Mouse (Mus musculus): ENCODE measurements at regions not wholly inside any gene's neighbourhood (a gene's known extent, or its start where the extent isn't known, plus 50 kb on each side); places are given as distances from the start of the nearest gene placed in this dataset.

- H3K4me2 ChIP-seq = no peak overlapping the region
- no peak overlapping the region for H3K4me3 ChIP-seq (replicated peaks)
- no peak for ATAC-seq (ENCODE audit: insufficient number of reproducible peaks, insufficient read depth, low FRiP score, low TSS enrichment, low read depth)
- H3K4me1 ChIP-seq (replicated peaks) = peaks cover 6% of the 10 kb centered on the region
- no peaks in the 10 kb centered on the region for H3K27me3 ChIP-seq
- no peaks in the 10 kb centered on the region for H3K36me3 ChIP-seq
- no peaks in the 10 kb centered on the region for H3K9me3 ChIP-seq
- 78% methylated on average over 2 of the region's 2 CpGs for WGBS
- H3K27ac ChIP-seq = no peak overlapping the region
- no peak overlapping the region for H3K9ac ChIP-seq (replicated peaks)
Measured at GRCm38 (mm10) chr8:128238948-128239347, 119.5 kb upstream of the Nrp1 start.

- Histone ChIP-seq H3K36me3 (no peaks in the 10 kb centered on the region), H3K4me1 (replicated peaks) (peaks cover 4% of the 10 kb centered on the region), H3K9me3 (no peaks in the 10 kb centered on the region), H3K4me3 (replicated peaks) (no peak overlapping the region), H3K9ac (replicated peaks) (no peak overlapping the region), H3K4me2 (no peak overlapping the region), H3K27ac (no peak overlapping the region), H3K27me3 (no peaks in the 10 kb centered on the region)
- no peak for ATAC-seq (ENCODE audit: insufficient number of reproducible peaks, insufficient read depth, low FRiP score, low TSS enrichment, low read depth)
- WGBS = 75% methylated on average over 1 of the region's 1 CpGs
Measured at GRCm38 (mm10) chr8:128239783-128240182, 118.6 kb upstream of the Nrp1 start.

GRCm38 (mm10) chr8:128241200-128241599, 117.2 kb upstream of the Nrp1 start:
- ATAC-seq (ENCODE audit: insufficient number of reproducible peaks, insufficient read depth, low FRiP score, low TSS enrichment, low read depth) = no peak
- no peak overlapping the region for H3K4me2 ChIP-seq
- no peak overlapping the region for H3K27ac ChIP-seq
- no peaks in the 10 kb centered on the region for H3K27me3 ChIP-seq
- no peak overlapping the region for H3K4me3 ChIP-seq (replicated peaks)
- no peak overlapping the region for H3K9ac ChIP-seq (replicated peaks)
- H3K36me3 ChIP-seq = no peaks in the 10 kb centered on the region
- 90% methylated on average over 1 of the region's 1 CpGs for WGBS
- H3K4me1 ChIP-seq (replicated peaks) = no peaks in the 10 kb centered on the region
- H3K9me3 ChIP-seq = no peaks in the 10 kb centered on the region

- Histone ChIP-seq H3K4me1 (replicated peaks) (no peaks in the 10 kb centered on the region), H3K4me2 (no peak overlapping the region), H3K9me3 (no peaks in the 10 kb centered on the region), H3K27ac (no peak overlapping the region), H3K9ac (replicated peaks) (no peak overlapping the region), H3K36me3 (no peaks in the 10 kb centered on the region), H3K4me3 (replicated peaks) (no peak overlapping the region), H3K27me3 (no peaks in the 10 kb centered on the region)
- no peak for ATAC-seq (ENCODE audit: insufficient number of reproducible peaks, insufficient read depth, low FRiP score, low TSS enrichment, low read depth)
- WGBS = 96% methylated on average over 3 of the region's 3 CpGs
Measured at GRCm38 (mm10) chr8:128242465-128243251, 115.7 kb upstream of the Nrp1 start.

- no peak overlapping the region for H3K4me3 ChIP-seq (replicated peaks)
Measured at GRCm38 (mm10) chr8:128251723-128252122, 106.7 kb upstream of the Nrp1 start.

GRCm38 (mm10) chr8:128260836-128261235, 97.6 kb upstream of the Nrp1 start:
- WGBS = 94% methylated on average over 3 of the region's 3 CpGs
- no peak for ATAC-seq (ENCODE audit: insufficient number of reproducible peaks, insufficient read depth, low FRiP score, low TSS enrichment, low read depth)
- Histone ChIP-seq H3K36me3 (no peaks in the 10 kb centered on the region), H3K4me1 (replicated peaks) (peaks cover 22% of the 10 kb centered on the region), H3K4me3 (replicated peaks) (no peak overlapping the region), H3K9me3 (no peaks in the 10 kb centered on the region), H3K9ac (replicated peaks) (no peak overlapping the region), H3K27ac (no peak overlapping the region), H3K27me3 (no peaks in the 10 kb centered on the region), H3K4me2 (no peak overlapping the region)

More at GRCm38 (mm10) chr8:128251723-128252122, 106.7 kb upstream of the Nrp1 start:
- no peak for ATAC-seq (ENCODE audit: insufficient number of reproducible peaks, insufficient read depth, low FRiP score, low TSS enrichment, low read depth)
- H3K4me2 ChIP-seq = no peak overlapping the region
- no peaks in the 10 kb centered on the region for H3K36me3 ChIP-seq
- no peaks in the 10 kb centered on the region for H3K4me1 ChIP-seq (replicated peaks)
- H3K9ac ChIP-seq (replicated peaks) = no peak overlapping the region
- H3K9me3 ChIP-seq = no peaks in the 10 kb centered on the region
- H3K27ac ChIP-seq = no peak overlapping the region
- 47% methylated on average over 2 of the region's 2 CpGs for WGBS
- 0 out of 2 replicates have a peak, but pooled peaks cover 6% of the 10 kb centered on the region for H3K27me3 ChIP-seq

GRCm38 (mm10) chr8:128261367-128261766, 97.0 kb upstream of the Nrp1 start:
- Histone ChIP-seq H3K4me3 (replicated peaks) (no peak overlapping the region), H3K9ac (replicated peaks) (no peak overlapping the region), H3K36me3 (no peaks in the 10 kb centered on the region), H3K27ac (no peak overlapping the region), H3K9me3 (no peaks in the 10 kb centered on the region), H3K4me1 (replicated peaks) (peaks cover 26% of the 10 kb centered on the region), H3K4me2 (no peak overlapping the region), H3K27me3 (no peaks in the 10 kb centered on the region)
- no peak for ATAC-seq (ENCODE audit: insufficient number of reproducible peaks, insufficient read depth, low FRiP score, low TSS enrichment, low read depth)
- WGBS = 84% methylated on average over 3 of the region's 3 CpGs

- no peak; the same call in 1 of the 2 replicates for ATAC-seq (ENCODE audit: insufficient number of reproducible peaks, insufficient read depth, low FRiP score, low TSS enrichment, low read depth)
Measured at GRCm38 (mm10) chr8:128263251-128263947, 95.0 kb upstream of the Nrp1 start.

GRCm38 (mm10) chr8:128267261-128267660, 91.1 kb upstream of the Nrp1 start:
- no peaks in the 10 kb centered on the region for H3K9me3 ChIP-seq
- no peak overlapping the region for H3K4me2 ChIP-seq
- no peaks in the 10 kb centered on the region for H3K27me3 ChIP-seq
- H3K9ac ChIP-seq (replicated peaks) = no peak overlapping the region
- no peak overlapping the region for H3K27ac ChIP-seq
- peaks cover 45% of the 10 kb centered on the region for H3K4me1 ChIP-seq (replicated peaks)
- ATAC-seq (ENCODE audit: insufficient number of reproducible peaks, insufficient read depth, low FRiP score, low TSS enrichment, low read depth) = no peak
- 26% methylated on average over 4 of the region's 4 CpGs for WGBS
- no peaks in the 10 kb centered on the region for H3K36me3 ChIP-seq
- no peak overlapping the region for H3K4me3 ChIP-seq (replicated peaks)

More at GRCm38 (mm10) chr8:128263251-128263947, 95.0 kb upstream of the Nrp1 start:
- Histone ChIP-seq H3K4me1 (replicated peaks) (peaks cover 42% of the 10 kb centered on the region), H3K27ac (no peak overlapping the region), H3K9me3 (no peaks in the 10 kb centered on the region), H3K9ac (replicated peaks) (no peak overlapping the region), H3K4me3 (replicated peaks) (no peak overlapping the region), H3K27me3 (no peaks in the 10 kb centered on the region), H3K4me2 (no peak overlapping the region), H3K36me3 (no peaks in the 10 kb centered on the region)
- WGBS = 24% methylated on average over 9 of the region's 9 CpGs

GRCm38 (mm10) chr8:128268010-128268409, 90.4 kb upstream of the Nrp1 start:
- Histone ChIP-seq H3K9me3 (no peaks in the 10 kb centered on the region), H3K9ac (replicated peaks) (no peak overlapping the region), H3K27ac (no peak overlapping the region), H3K4me1 (replicated peaks) (peaks cover 43% of the 10 kb centered on the region), H3K36me3 (no peaks in the 10 kb centered on the region), H3K4me3 (replicated peaks) (no peak overlapping the region), H3K27me3 (no peaks in the 10 kb centered on the region), H3K4me2 (no peak overlapping the region)
- WGBS = 74% methylated on average over 3 of the region's 3 CpGs
- ATAC-seq (ENCODE audit: insufficient number of reproducible peaks, insufficient read depth, low FRiP score, low TSS enrichment, low read depth) = no peak

- Histone ChIP-seq H3K4me3 (replicated peaks) (no peak overlapping the region), H3K27ac (no peak overlapping the region), H3K9ac (replicated peaks) (no peak overlapping the region), H3K4me1 (replicated peaks) (peaks cover 32% of the 10 kb centered on the region), H3K4me2 (no peak overlapping the region), H3K36me3 (no peaks in the 10 kb centered on the region), H3K27me3 (no peaks in the 10 kb centered on the region), H3K9me3 (no peaks in the 10 kb centered on the region)
- ATAC-seq (ENCODE audit: insufficient number of reproducible peaks, insufficient read depth, low FRiP score, low TSS enrichment, low read depth) = no peak
- 79% methylated on average over 1 of the region's 1 CpGs for WGBS
Measured at GRCm38 (mm10) chr8:128269546-128269945, 88.9 kb upstream of the Nrp1 start.

Data from limb, embryonic 12.5 days (tissue).